Mouse (Mus musculus): ENCODE measurements around the gene Adcy10.

DNA sequence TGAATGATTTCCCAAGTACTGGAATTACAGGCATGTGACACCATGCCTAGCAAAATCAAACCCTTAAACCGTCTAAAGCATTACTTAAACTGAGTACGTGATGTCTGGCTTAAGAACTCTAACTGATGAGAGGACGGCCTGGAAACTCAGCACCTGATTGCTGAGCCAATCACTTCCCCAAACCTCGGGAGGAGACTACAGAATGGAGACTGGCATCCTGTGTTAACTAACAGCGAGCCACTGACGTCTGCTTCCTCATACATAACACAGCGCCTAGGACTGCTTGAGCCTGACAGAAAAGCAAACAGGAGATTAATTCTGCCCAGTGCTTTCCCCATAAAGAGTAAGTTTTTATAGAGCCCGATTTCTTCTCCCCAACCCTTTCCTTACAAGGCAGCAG lies 119.2 kb downstream of the Adcy10 start:
- TF ChIP-seq POLR2A (IDR thresholded peaks at IDR 0.05; ENCODE audit: low read depth, low read length) = no peak
- no peak for TF ChIP-seq CTCF (IDR thresholded peaks at IDR 0.05; ENCODE audit: borderline replicate concordance, insufficient read depth, low read length)

Measured in embryonic fibroblast, embryonic 13.5 days (primary cell).